In genomic region chr2:152925189-152925872, GRCm38 (mm10) we compare ENCODE assay signal across 9 mouse cellular contexts. TPM values are rescaled to one million over a fixed set of nuclear protein-coding genes. Genes with fewer than 3 reads are reported as not detected.
DNase-seq lines count a peak whose midpoint lies in the region; ATAC-seq lines count a peak whose summit lies in the region.
"Had no signal": no experiment of that assay in that cellular context is flagged by ENCODE, and none has a peak within 500 bp of the region (broad histone marks: within the 10 kb centered on the region; RNA-seq: fewer than 3 reads in every experiment).

No protein-coding gene starts in this region.

- H3K4me3 ChIP-seq in forebrain, embryonic 10.5 days, result no peak overlapping the region
- no peak overlapping the region for H3K4me3 ChIP-seq in forebrain, embryonic 15.5 days
- no peak overlapping the region for H3K4me3 ChIP-seq in hindbrain, embryonic 16.5 days (ENCODE audit: low read length)
- no peak overlapping the region for H3K4me3 ChIP-seq in liver, embryonic 12.5 days
- H3K4me3 ChIP-seq in stomach, embryonic 15.5 days (replicated peaks), result no peak overlapping the region
- H3K4me3 ChIP-seq: erythroblast, embryonic 14.5 days had no signal

- H3K9ac ChIP-seq in forebrain, embryonic 15.5 days (replicated peaks), result no peak overlapping the region
- no peak overlapping the region for H3K9ac ChIP-seq in hindbrain, embryonic 16.5 days (ENCODE audit: low read depth, low read length)
- H3K9ac ChIP-seq in liver, embryonic 12.5 days, result no peak overlapping the region
- no peak overlapping the region for H3K9ac ChIP-seq in stomach, embryonic 15.5 days

- DNase-seq in forebrain, embryonic 10.5 days (ENCODE audit: extremely low spot score, low spot score), result peak; percentile 40
- DNase-seq in forelimb bud, embryonic 11.5 days (ENCODE audit: low read depth, low spot score), result peak; percentile 88
- no peak for DNase-seq in layer of hippocampus, adult 8-10 months (ENCODE audit: low spot score in 2 of 2)
- no peak for DNase-seq in layer of hippocampus, adult 9-10 months (ENCODE audit: low spot score)

- H3K4me2 ChIP-seq in forebrain, embryonic 15.5 days (replicated peaks), result no peak overlapping the region
- H3K4me2 ChIP-seq in hindbrain, embryonic 16.5 days (ENCODE audit: low read length), result no peak overlapping the region
- no peak overlapping the region for H3K4me2 ChIP-seq in liver, embryonic 12.5 days
- no peak overlapping the region for H3K4me2 ChIP-seq in stomach, embryonic 15.5 days

- ATAC-seq in forebrain, embryonic 15.5 days (replicated peaks), result no peak
- ATAC-seq in hindbrain, embryonic 16.5 days, result no peak
- peak; percentile 48 for ATAC-seq in liver, embryonic 12.5 days
- peak; percentile 56; the same call in 1 of the 2 replicates for ATAC-seq in stomach, embryonic 15.5 days (ENCODE audit: insufficient read depth, low FRiP score, low read depth)

- H3K4me1 ChIP-seq in forebrain, embryonic 10.5 days, result peaks cover 70% of the 10 kb centered on the region
- H3K4me1 ChIP-seq in forebrain, embryonic 15.5 days, result peaks cover 5% of the 10 kb centered on the region
- no peaks in the 10 kb centered on the region for H3K4me1 ChIP-seq in hindbrain, embryonic 16.5 days (ENCODE audit: control insufficient read depth, insufficient read depth, low read depth, low read length)
- peaks cover 26% of the 10 kb centered on the region for H3K4me1 ChIP-seq in liver, embryonic 12.5 days
- peaks cover 31% of the 10 kb centered on the region for H3K4me1 ChIP-seq in stomach, embryonic 15.5 days

- WGBS in forebrain, embryonic 10.5 days, result 62% methylated on average over 11 of the region's 11 CpGs
- 75% methylated on average over 11 of the region's 11 CpGs for WGBS in forebrain, embryonic 15.5 days
- WGBS in hindbrain, embryonic 16.5 days, result 72% methylated on average over 11 of the region's 11 CpGs
- 34% methylated on average over 11 of the region's 11 CpGs for WGBS in liver, embryonic 12.5 days (ENCODE audit: insufficient replicate concordance)
- 48% methylated on average over 11 of the region's 11 CpGs for WGBS in stomach, embryonic 15.5 days

- no peaks in the 10 kb centered on the region for H3K27me3 ChIP-seq in forebrain, embryonic 10.5 days (ENCODE audit: poor library complexity, severe bottlenecking)
- H3K27me3 ChIP-seq in forebrain, embryonic 15.5 days, result no peaks in the 10 kb centered on the region
- H3K27me3 ChIP-seq in hindbrain, embryonic 16.5 days (replicated peaks; ENCODE audit: control insufficient read depth, insufficient read depth, low read length), result no peaks in the 10 kb centered on the region
- peaks cover 5% of the 10 kb centered on the region; the same call in 1 of the 2 replicates for H3K27me3 ChIP-seq in liver, embryonic 12.5 days (replicated peaks)
- H3K27me3 ChIP-seq in stomach, embryonic 15.5 days (replicated peaks), result no peaks in the 10 kb centered on the region

- peak overlapping the region; percentile 79 for H3K27ac ChIP-seq in forebrain, embryonic 10.5 days
- no peak overlapping the region for H3K27ac ChIP-seq in forebrain, embryonic 15.5 days (replicated peaks)
- H3K27ac ChIP-seq in hindbrain, embryonic 16.5 days (ENCODE audit: low read depth, low read length), result peak overlapping the region; percentile 36; the same call in 1 of the 2 replicates
- peak overlapping the region; percentile 17 for H3K27ac ChIP-seq in liver, embryonic 12.5 days
- H3K27ac ChIP-seq in stomach, embryonic 15.5 days, result peak overlapping the region; percentile 77

- H3K9me3 ChIP-seq in forebrain, embryonic 10.5 days, result no peaks in the 10 kb centered on the region
- H3K9me3 ChIP-seq in forebrain, embryonic 15.5 days, result no peaks in the 10 kb centered on the region
- no peaks in the 10 kb centered on the region for H3K9me3 ChIP-seq in hindbrain, embryonic 16.5 days (ENCODE audit: control insufficient read depth, low read length)
- H3K9me3 ChIP-seq in liver, embryonic 12.5 days (replicated peaks), result no peaks in the 10 kb centered on the region
- H3K9me3 ChIP-seq in stomach, embryonic 15.5 days, result no peaks in the 10 kb centered on the region

- no peaks in the 10 kb centered on the region for H3K36me3 ChIP-seq in forebrain, embryonic 10.5 days (replicated peaks)
- H3K36me3 ChIP-seq in forebrain, embryonic 15.5 days, result no peaks in the 10 kb centered on the region
- H3K36me3 ChIP-seq in hindbrain, embryonic 16.5 days (ENCODE audit: control insufficient read depth, insufficient read depth, low read length), result no peaks in the 10 kb centered on the region
- no peaks in the 10 kb centered on the region for H3K36me3 ChIP-seq in liver, embryonic 12.5 days
- no peaks in the 10 kb centered on the region for H3K36me3 ChIP-seq in stomach, embryonic 15.5 days

RNA-seq across cellular contexts. Expression of gene Foxs1, which starts 7.7 kb away (rescaled TPM):
- polyA plus RNA-seq in forebrain, embryonic 10.5 days (2016; fragmentation: Nextera tagmentation; extraction: Ambion mirVana), result 0.34 and 0.60 TPM in 2 replicates
- 3.2 and 4.4 TPM in 2 replicates for polyA plus RNA-seq in forebrain, embryonic 15.5 days (2015; fragmentation: Nextera tagmentation; extraction: Ambion mirVana)
- 4.2 and 4.5 TPM in 2 replicates for polyA plus RNA-seq in hindbrain, embryonic 16.5 days (2015; fragmentation: Nextera tagmentation; extraction: Ambion mirVana)
- 0.13 TPM in 1 of 2 replicates, not detected in the other for polyA plus RNA-seq in liver, embryonic 12.5 days (2016; fragmentation: Nextera tagmentation; extraction: Ambion mirVana)
- polyA plus RNA-seq in stomach, embryonic 15.5 days (2015; fragmentation: Nextera tagmentation; extraction: Ambion mirVana), result 3.1 and 4.3 TPM in 2 replicates
- total RNA-seq in layer of hippocampus, adult 8-10 months (2022), result under 1 TPM; 0.50 to 0.96 (median 0.78) TPM
- polyA plus RNA-seq: erythroblast, embryonic 14.5 days had no signal

RNA-seq across cellular contexts. Expression of gene Mylk2, which starts 14.2 kb away (rescaled TPM):
- polyA plus RNA-seq in forebrain, embryonic 10.5 days (2016; fragmentation: Nextera tagmentation; extraction: Ambion mirVana), result 0.06 and 0.12 TPM in 2 replicates
- polyA plus RNA-seq in forebrain, embryonic 15.5 days (2015; fragmentation: Nextera tagmentation; extraction: Ambion mirVana), result not detected in 2 replicates
- polyA plus RNA-seq in hindbrain, embryonic 16.5 days (2015; fragmentation: Nextera tagmentation; extraction: Ambion mirVana), result 0.21 and 0.44 TPM in 2 replicates
- not detected in 2 replicates for polyA plus RNA-seq in liver, embryonic 12.5 days (2016; fragmentation: Nextera tagmentation; extraction: Ambion mirVana)
- polyA plus RNA-seq in stomach, embryonic 15.5 days (2015; fragmentation: Nextera tagmentation; extraction: Ambion mirVana), result 0.08 and 0.19 TPM in 2 replicates
- total RNA-seq in layer of hippocampus, adult 8-10 months (2022), result not detected
- polyA plus RNA-seq: erythroblast, embryonic 14.5 days had no signal

RNA-seq across cellular contexts. Expression of gene Dusp15, which starts 26.2 kb away (rescaled TPM):
- 0.42 and 0.95 TPM in 2 replicates for polyA plus RNA-seq in forebrain, embryonic 10.5 days (2016; fragmentation: Nextera tagmentation; extraction: Ambion mirVana)
- polyA plus RNA-seq in forebrain, embryonic 15.5 days (2015; fragmentation: Nextera tagmentation; extraction: Ambion mirVana), result 7.1 and 7.3 TPM in 2 replicates
- polyA plus RNA-seq in hindbrain, embryonic 16.5 days (2015; fragmentation: Nextera tagmentation; extraction: Ambion mirVana), result 11.6 and 13.6 TPM in 2 replicates
- not detected in 2 replicates for polyA plus RNA-seq in liver, embryonic 12.5 days (2016; fragmentation: Nextera tagmentation; extraction: Ambion mirVana)
- polyA plus RNA-seq in stomach, embryonic 15.5 days (2015; fragmentation: Nextera tagmentation; extraction: Ambion mirVana), result 0.23 and 0.45 TPM in 2 replicates
- total RNA-seq in layer of hippocampus, adult 8-10 months (2022), result 10 to 100 TPM; 11.5 to 15.4 (median 12.6) TPM
- polyA plus RNA-seq: erythroblast, embryonic 14.5 days had no signal

RNA-seq across cellular contexts. Expression of gene Ttll9, which starts 37.0 kb away (rescaled TPM):
- polyA plus RNA-seq in forebrain, embryonic 10.5 days (2016; fragmentation: Nextera tagmentation; extraction: Ambion mirVana), result 1.3 and 1.6 TPM in 2 replicates
- 2.3 and 3.0 TPM in 2 replicates for polyA plus RNA-seq in forebrain, embryonic 15.5 days (2015; fragmentation: Nextera tagmentation; extraction: Ambion mirVana)
- polyA plus RNA-seq in hindbrain, embryonic 16.5 days (2015; fragmentation: Nextera tagmentation; extraction: Ambion mirVana), result 9.2 and 10.5 TPM in 2 replicates
- 0.14 and 0.15 TPM in 2 replicates for polyA plus RNA-seq in liver, embryonic 12.5 days (2016; fragmentation: Nextera tagmentation; extraction: Ambion mirVana)
- 0.21 and 0.35 TPM in 2 replicates for polyA plus RNA-seq in stomach, embryonic 15.5 days (2015; fragmentation: Nextera tagmentation; extraction: Ambion mirVana)
- total RNA-seq in layer of hippocampus, adult 8-10 months (2022), result 1 to 10 TPM in 3 of 4 experiments, under 1 TPM in 1; 0.95 to 1.9 (median 1.5) TPM
- polyA plus RNA-seq: erythroblast, embryonic 14.5 days had no signal

Comparison
In these comparisons a context has a peak if more than half of its experiments do, and no peak if none do; other contexts are left out.
1. DNase-seq: peak in forebrain, embryonic 10.5 days (single experiment) and forelimb bud, embryonic 11.5 days (single experiment); none in layer of hippocampus, adult 8-10 months (0 of 2) and layer of hippocampus, adult 9-10 months (single experiment).
2. ATAC-seq: peak in liver, embryonic 12.5 days (single experiment) and stomach, embryonic 15.5 days (single experiment); none in forebrain, embryonic 15.5 days (single experiment) and hindbrain, embryonic 16.5 days (single experiment).